Mouse (Mus musculus): ENCODE measurements around the gene Syt11.
"Not testable (repeated sequence)": the region's sequence is repeated elsewhere in the genome, so short reads cannot be mapped to it uniquely, and the experiment has no call there.

Gene Syt11

GRCm38 (mm10) chr3:88738641-88739040 lies 36.3 kb downstream of the Syt11 start:
- peak; percentile 35 to 63 for DNase-seq (ENCODE audit: low spot score in 2 of 2)

DNA sequence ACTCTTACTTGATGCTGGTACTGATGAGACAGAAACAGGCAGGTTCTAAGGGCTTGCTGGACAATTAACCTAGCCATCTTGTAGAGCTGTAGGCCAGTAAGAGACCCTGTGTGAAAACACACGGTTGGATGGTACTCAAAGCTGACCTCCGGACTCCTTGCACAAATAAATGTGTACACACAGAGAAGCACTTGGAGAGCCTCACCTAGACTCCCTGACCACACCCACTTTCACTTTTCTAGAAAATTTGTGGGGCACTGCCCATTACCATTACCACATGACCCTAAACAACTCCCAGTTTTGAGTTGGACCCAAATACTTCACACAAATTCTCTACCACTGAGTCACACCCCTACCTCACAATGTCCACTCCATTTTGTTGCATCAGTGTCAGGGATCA lies 38.4 kb downstream of the Syt11 start:
- DNase-seq (ENCODE audit: low spot score in 2 of 2), result no peak

GRCm38 (mm10) chr3:88719098-88719497 lies 55.9 kb downstream of the Syt11 start:
- no peak for DNase-seq (ENCODE audit: low spot score in 2 of 2)

DNA sequence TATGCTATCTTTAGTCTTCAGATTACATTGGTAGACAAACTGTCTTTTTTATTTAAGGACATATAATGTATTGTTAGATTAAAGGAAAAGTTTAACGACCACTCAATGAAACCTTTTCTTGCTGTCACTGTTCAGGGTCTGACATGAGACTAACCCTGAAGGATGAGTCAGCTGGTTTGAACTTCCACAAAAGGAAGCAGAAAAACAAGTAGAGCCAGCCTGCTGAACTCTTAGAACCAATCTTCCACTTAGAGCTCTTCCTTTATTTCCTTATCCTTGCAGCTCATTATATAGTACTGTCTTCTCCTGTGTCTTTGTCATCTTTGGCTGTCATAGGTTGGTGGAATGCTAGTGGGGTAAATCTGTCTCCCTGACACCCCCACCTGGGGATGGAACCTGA lies 57.1 kb downstream of the Syt11 start:
- no peak for DNase-seq (ENCODE audit: low spot score in 2 of 2)

GRCm38 (mm10) chr3:88717198-88717798 lies 57.7 kb downstream of the Syt11 start:
- DNase-seq (ENCODE audit: low spot score in 2 of 2), result no peak

DNA sequence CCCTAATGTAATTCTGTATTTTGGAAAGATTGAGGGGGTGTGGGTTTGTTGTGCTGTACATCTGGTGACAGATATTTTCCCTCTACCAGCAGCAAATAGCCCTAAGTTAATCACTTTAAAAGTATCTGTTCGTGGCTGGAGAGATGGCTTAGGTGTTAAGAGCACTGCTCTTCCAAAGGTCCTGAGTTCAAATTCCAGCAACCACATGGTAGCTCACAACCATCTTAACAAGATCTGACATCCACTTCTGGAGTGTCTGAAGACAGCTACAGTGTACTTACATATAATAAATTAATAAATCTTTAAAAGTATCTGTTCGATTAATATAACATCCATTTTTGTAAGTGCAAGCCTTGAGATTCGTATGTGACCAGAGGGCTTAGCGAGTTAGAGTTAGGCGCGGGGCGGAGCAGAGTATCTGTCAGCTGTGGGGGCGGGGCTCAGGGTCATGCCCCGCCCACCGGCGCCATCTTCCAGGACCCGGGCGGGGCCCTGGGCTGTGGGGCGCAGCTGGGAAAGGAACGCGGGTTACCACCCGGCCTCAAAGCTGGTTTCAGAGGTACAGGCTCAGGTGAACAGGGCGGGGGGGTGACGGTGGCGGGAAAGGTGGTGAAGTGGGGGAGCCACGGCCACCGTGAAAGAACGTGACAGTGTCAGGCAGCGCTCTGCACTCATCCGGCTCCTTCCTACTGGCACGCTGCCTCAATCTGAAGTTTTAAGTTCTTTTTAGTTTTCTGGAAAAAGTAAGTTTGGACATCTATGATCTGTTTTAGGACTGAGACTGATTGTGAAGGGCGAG lies 58.4 kb downstream of the Syt11 start, which contains the start of gene Rit1:
Rit1 (plus strand) TSS at position 440 of the 799 bp plus-strand sequence.
- DNase-seq (ENCODE audit: low spot score in 2 of 2), result peak; percentile 72 to 85

DNA sequence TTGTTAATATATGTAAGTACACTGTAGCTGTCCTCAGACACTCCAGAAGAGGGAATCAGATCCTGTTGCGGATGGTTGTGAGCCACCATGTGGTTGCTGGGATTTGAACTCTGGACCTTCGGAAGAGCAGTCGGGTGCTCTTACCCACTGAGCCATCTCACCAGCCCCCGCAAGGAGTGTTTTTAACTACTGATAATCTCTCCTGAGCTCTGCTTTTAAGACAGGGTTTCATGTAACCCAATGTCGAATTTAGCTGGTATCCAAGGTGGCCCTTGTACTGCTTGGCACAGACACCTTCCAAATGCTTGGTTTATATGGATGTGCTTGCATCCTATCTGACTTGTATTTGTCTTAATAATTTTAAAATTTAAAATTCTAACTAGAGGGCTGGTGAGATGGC lies 59.2 kb downstream of the Syt11 start:
- not testable (repeated sequence) for DNase-seq (ENCODE audit: low spot score in 2 of 2)

GRCm38 (mm10) chr3:88714725-88715124 lies 60.2 kb downstream of the Syt11 start:
- no peak for DNase-seq (ENCODE audit: low spot score in 2 of 2)

- no peak for DNase-seq (ENCODE audit: low spot score in 2 of 2)
Measured at GRCm38 (mm10) chr3:88713709-88714108, 61.3 kb downstream of the Syt11 start.

GRCm38 (mm10) chr3:88701222-88701621 lies 73.7 kb downstream of the Syt11 start:
- DNase-seq (ENCODE audit: low spot score in 2 of 2), result no peak

GRCm38 (mm10) chr3:88700247-88700646 lies 74.7 kb downstream of the Syt11 start:
- DNase-seq (ENCODE audit: low spot score in 2 of 2), result no peak

DNA sequence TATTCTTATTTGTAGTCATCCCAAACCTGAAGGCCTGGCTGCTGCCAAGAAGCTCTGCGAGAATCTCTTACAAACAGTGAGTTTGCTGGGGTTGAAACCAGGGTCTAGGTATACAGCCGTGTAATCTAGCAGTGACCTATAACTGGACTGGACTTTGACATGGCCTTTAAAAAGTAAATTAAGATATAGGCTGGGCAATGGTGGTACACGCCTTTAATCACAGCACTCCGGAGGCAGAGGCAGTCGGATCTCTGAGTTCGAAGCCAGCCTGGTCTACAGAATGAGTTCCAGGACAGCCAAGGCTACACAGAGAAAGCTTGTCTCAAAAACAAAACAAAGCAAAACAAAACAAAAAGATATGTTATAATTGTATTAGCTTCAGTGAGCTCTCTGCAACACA lies 76.1 kb downstream of the Syt11 start:
- no peak for DNase-seq (ENCODE audit: low spot score in 2 of 2)

DNA sequence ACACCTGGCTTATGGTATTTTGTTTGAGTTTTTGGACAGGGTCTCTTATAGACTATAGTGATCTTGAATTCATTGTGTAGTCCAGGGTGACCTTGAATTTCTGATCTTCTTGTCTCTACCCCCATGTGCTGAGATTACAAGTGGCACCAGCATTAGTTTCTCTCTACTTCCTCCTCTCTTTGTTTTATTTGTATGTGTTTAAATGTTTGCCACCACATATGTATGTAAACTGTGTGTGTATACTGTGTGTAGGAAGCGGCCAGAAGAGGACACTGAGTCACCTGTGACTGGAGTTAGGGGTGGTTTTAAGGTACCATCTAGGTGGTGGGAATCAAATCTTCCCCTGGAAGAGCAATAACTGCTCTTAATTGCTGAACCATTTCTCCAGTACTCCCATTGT lies 76.9 kb downstream of the Syt11 start:
- DNase-seq (ENCODE audit: low spot score in 2 of 2), result no peak

DNA sequence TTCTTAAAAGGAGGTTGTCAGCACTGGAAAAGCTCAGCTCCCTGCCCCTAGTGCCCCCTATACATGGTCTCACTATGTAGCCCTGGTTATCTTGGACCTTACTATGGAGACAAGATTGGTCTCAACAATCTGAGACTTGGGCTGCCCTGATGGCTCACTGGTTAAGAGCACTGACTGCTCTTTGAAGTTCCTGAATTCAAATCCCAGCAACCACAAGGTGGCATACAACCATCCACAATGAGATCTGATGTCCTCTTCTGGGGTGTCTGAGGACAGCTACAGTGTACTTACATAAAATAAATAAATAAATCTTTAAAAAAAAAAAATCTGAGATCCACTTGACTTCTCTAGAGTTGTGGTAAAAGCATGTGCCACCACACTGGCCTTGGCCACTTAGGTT lies 79.4 kb downstream of the Syt11 start:
- DNase-seq (ENCODE audit: low spot score in 2 of 2), result no peak
